Mouse (Mus musculus) heart, adult 2 months (tissue): ENCODE data around the gene Ascc1. TPM values are rescaled to one million over a fixed set of nuclear protein-coding genes. Genes with fewer than 3 reads are reported as not detected.
A peak's percentile ranks its signal among the peaks of the same experiment; 100 is the strongest.

Experiments
- DNase-seq, 2 experiments: peaks; one replicate each; pipeline ENCODE4 v3.0.0; 2021
- H3K27ac ChIP-seq: fragments of 200-600 bp; 2 replicates; pipeline ENCODE4 v1.8.1; 2022
- H3K27me3 ChIP-seq: fragments of 200-500 bp; 2 replicates; pipeline ENCODE4 v1.6.1; 2012; ENCODE audit warnings: mild to moderate bottlenecking, low read length, inconsistent platforms, mixed read lengths; ENCODE audit not compliant: control insufficient read depth, insufficient read depth
- H3K36me3 ChIP-seq: fragments of 200-500 bp; 2 replicates; pipeline ENCODE4 v1.6.1; 2012; ENCODE audit warnings: low read length, inconsistent platforms; ENCODE audit not compliant: control insufficient read depth, insufficient read depth
- H3K4me1 ChIP-seq: fragments of 200-500 bp; 2 replicates; pipeline ENCODE4 v1.6.1; 2011; ENCODE audit warnings: low read length; ENCODE audit not compliant: control insufficient read depth, insufficient read depth
- H3K4me3 ChIP-seq: fragments of 200-600 bp; 2 replicates; pipeline ENCODE4 v1.8.1; 2022
- H3K79me2 ChIP-seq: fragments of 200-500 bp; replicated peaks from 2 replicates; pipeline ENCODE4 v1.6.1; 2012; ENCODE audit warnings: mild to moderate bottlenecking, inconsistent platforms, low read length, moderate library complexity, mixed read lengths; ENCODE audit not compliant: control insufficient read depth, insufficient read depth
- H3K9ac ChIP-seq: fragments of 200-500 bp; 2 replicates; pipeline ENCODE4 v1.6.1; 2012; ENCODE audit warnings: low read depth, mild to moderate bottlenecking, control low read depth, inconsistent platforms, low read length, mixed read lengths
- CTCF ChIP-seq: fragments of 200-600 bp; IDR thresholded peaks from 2 replicates; pipeline ENCODE4 v1.8.1; 2022; ENCODE audit warnings: antibody characterized with exemption, mild to moderate bottlenecking, moderate library complexity
- EP300 ChIP-seq: fragments of 200-500 bp; IDR thresholded peaks from 2 replicates; pipeline ENCODE4 v1.6.1; 2011; ENCODE audit warnings: low read depth, low read length, control low read depth; ENCODE audit not compliant: insufficient read depth
- POLR2A ChIP-seq: fragments of 200-500 bp; IDR thresholded peaks from 2 replicates; pipeline ENCODE4 v1.6.1; 2011; ENCODE audit warnings: mild to moderate bottlenecking, low read depth, low read length, control low read depth; ENCODE audit not compliant: insufficient read depth
- WGBS: fragments of 180-500 bp; shearing (Covaris S2); methylation state at CpG from one replicate; pipeline ENCODE4 v1.1.7; 2018; 5-methylcytosine and 5-hydroxymethylcytosine counted together
- intact Hi-C: fragments of 180-260 bp; cut with DNase I; formaldehyde crosslinking; loops from one replicate; pipeline ENCODE4 v1.15.1; 2025
- polyA plus RNA-seq: library from polyadenylated mRNA; depleted of rRNA; stranded (reverse); fragments of >200 nt; gene quantifications from 2 replicates; pipeline ENCODE4 v1.2.3, GENCODE M21; 2012
- total RNA-seq, 2 experiments: library from RNA; stranded (reverse); gene quantifications; 2 replicates each; pipeline ENCODE4 v1.2.3; 2021

Ascc1 gene
- total and polyA plus RNA-seq, 3 experiments, result 20.5 to 24.1 (median 22.5) TPM

- intact Hi-C loops, result no loop called here
- 87% methylated on average over 12 of the region's 12 CpGs for WGBS
- H3K27me3 ChIP-seq, result no peaks in the 10 kb centered on the region
- peaks cover 2% of the 10 kb centered on the region; the same call in 1 of the 2 replicates for H3K36me3 ChIP-seq
- H3K9ac ChIP-seq, result no peak overlapping the region
- H3K79me2 ChIP-seq, result no peaks in the 10 kb centered on the region
- peaks cover 10% of the 10 kb centered on the region for H3K4me1 ChIP-seq
- no peak for TF ChIP-seq EP300
- no peak for TF ChIP-seq CTCF
- TF ChIP-seq POLR2A, result no peak
- no peak overlapping the region for H3K27ac ChIP-seq
- H3K4me3 ChIP-seq, result no peak overlapping the region
- no peak for DNase-seq
These were observed 43.1 kb upstream of the Ascc1 start for GRCm38 (mm10) chr10:59959517-59959916.

GRCm38 (mm10) chr10:59963609-59964008 is 39.0 kb upstream of the Ascc1 start:
- no peak overlapping the region for H3K9ac ChIP-seq
- no peak overlapping the region for H3K4me3 ChIP-seq
- no peaks in the 10 kb centered on the region for H3K27me3 ChIP-seq
- 95% methylated on average over 2 of the region's 2 CpGs for WGBS
- peaks cover 18% of the 10 kb centered on the region for H3K4me1 ChIP-seq
- TF ChIP-seq CTCF (no peak), EP300 (no peak), POLR2A (no peak)
- intact Hi-C loops, result no loop called here
- no peaks in the 10 kb centered on the region for H3K79me2 ChIP-seq
- no peak for DNase-seq
- no peak overlapping the region; the same call in 1 of the 2 replicates for H3K27ac ChIP-seq
- H3K36me3 ChIP-seq, result no peaks in the 10 kb centered on the region

- TF ChIP-seq POLR2A (0 out of 2 replicates have a peak, but pooled peaks have one; percentile 3), CTCF (no peak)
- H3K79me2 ChIP-seq, result no peaks in the 10 kb centered on the region
- H3K9ac ChIP-seq, result peak overlapping the region; percentile 18; the same call in 1 of the 2 replicates
- H3K27me3 ChIP-seq, result no peaks in the 10 kb centered on the region
- peaks cover 18% of the 10 kb centered on the region for H3K4me1 ChIP-seq
- 24% methylated on average over 22 of the region's 23 CpGs for WGBS
- peak overlapping the region; percentile 86 for H3K27ac ChIP-seq
- no peak overlapping the region for H3K4me3 ChIP-seq
- H3K36me3 ChIP-seq, result no peaks in the 10 kb centered on the region
- DNase-seq, result peak in 1 of 2 experiments; percentile 71
- intact Hi-C loops, result no loop called here
These were observed 37.9 kb upstream of the Ascc1 start for GRCm38 (mm10) chr10:59964504-59965361.

- peak overlapping the region; percentile 63 for H3K9ac ChIP-seq
- TF ChIP-seq POLR2A (no peak; the same call in 1 of the 2 replicates), CTCF (no peak), EP300 (peak; percentile 50; the same call in 1 of the 2 replicates)
- WGBS, result 37% methylated on average over 9 of the region's 9 CpGs
- H3K4me1 ChIP-seq, result peaks cover 18% of the 10 kb centered on the region
- H3K27ac ChIP-seq, result peak overlapping the region; percentile 86
- no peaks in the 10 kb centered on the region for H3K36me3 ChIP-seq
- intact Hi-C loops, result no loop called here
- H3K79me2 ChIP-seq, result no peaks in the 10 kb centered on the region
- no peak for DNase-seq
- H3K4me3 ChIP-seq, result no peak overlapping the region
- no peaks in the 10 kb centered on the region for H3K27me3 ChIP-seq
These were observed 37.3 kb upstream of the Ascc1 start for GRCm38 (mm10) chr10:59965362-59965695.

- WGBS, result 91% methylated on average over 8 of the region's 8 CpGs
- H3K27ac ChIP-seq, result peak overlapping the region; percentile 86
- TF ChIP-seq CTCF, result no peak
- H3K27me3 ChIP-seq, result no peaks in the 10 kb centered on the region
- no peaks in the 10 kb centered on the region for H3K36me3 ChIP-seq
- no peak for DNase-seq
- intact Hi-C loops, result no loop called here
- peaks cover 22% of the 10 kb centered on the region for H3K4me1 ChIP-seq
- no peaks in the 10 kb centered on the region for H3K79me2 ChIP-seq
- no peak overlapping the region for H3K4me3 ChIP-seq
- no peak overlapping the region for H3K9ac ChIP-seq
These were observed 36.8 kb upstream of the Ascc1 start for GRCm38 (mm10) chr10:59965788-59966187.

DNA sequence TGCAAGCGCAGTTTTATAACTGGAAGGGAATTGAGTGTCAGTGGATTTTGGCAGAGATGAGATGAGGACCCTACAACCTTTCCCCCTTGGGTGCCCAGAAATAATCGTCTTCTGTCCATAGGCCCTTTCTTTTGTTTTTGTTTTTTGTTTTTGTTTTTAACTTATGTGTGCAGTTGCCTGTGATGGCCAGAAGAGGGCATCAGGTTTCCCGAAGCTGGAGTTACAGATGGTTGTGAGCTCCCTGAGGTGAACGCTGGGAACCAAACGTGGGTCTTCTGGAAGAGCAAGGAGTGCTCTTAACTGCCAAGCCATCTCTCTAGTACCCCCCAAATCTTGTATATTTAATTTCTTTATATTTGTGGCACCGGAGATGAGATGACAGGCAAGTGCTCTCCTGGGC is 35.9 kb upstream of the Ascc1 start:
- peak overlapping the region; percentile 60 for H3K27ac ChIP-seq
- H3K9ac ChIP-seq, result no peak overlapping the region
- H3K4me1 ChIP-seq, result peaks cover 30% of the 10 kb centered on the region
- no peak overlapping the region for H3K4me3 ChIP-seq
- no peak for TF ChIP-seq EP300
- TF ChIP-seq CTCF, result peak; percentile 53
- H3K27me3 ChIP-seq, result no peaks in the 10 kb centered on the region
- no peaks in the 10 kb centered on the region for H3K36me3 ChIP-seq
- intact Hi-C loops, result no loop called here
- peak in 1 of 2 experiments; percentile 18 for DNase-seq
- H3K79me2 ChIP-seq, result no peaks in the 10 kb centered on the region
- WGBS, result 93% methylated on average over 6 of the region's 6 CpGs
